Mouse (Mus musculus) G1E (cell line): ENCODE results near the gene Klf13. TPM values are rescaled to one million over a fixed set of nuclear protein-coding genes. Genes with fewer than 3 reads are reported as not detected.

Experiments
- ATAC-seq: 2 replicates; pipeline ENCODE4 v1.8.0; 2016; ENCODE audit warnings: mild to moderate bottlenecking; ENCODE audit not compliant: insufficient number of reproducible peaks, poor library complexity, low FRiP score, severe bottlenecking; ENCODE audit errors: extremely low read depth
- DNase-seq: peaks from one replicate; pipeline ENCODE4 v3.0.0; 2012; ENCODE audit warnings: low spot score
- H3K27me3 ChIP-seq: 2 replicates; pipeline ENCODE4 v1.6.1; 2012; ENCODE audit warnings: mild to moderate bottlenecking, low read length, inconsistent platforms; ENCODE audit not compliant: insufficient read depth
- H3K36me3 ChIP-seq: replicated peaks from 2 replicates; pipeline ENCODE3; 2012; ENCODE audit warnings: mild to moderate bottlenecking, inconsistent platforms
- H3K4me1 ChIP-seq: 2 replicates; pipeline ENCODE4 v1.6.1; 2012; ENCODE audit warnings: low read depth, low read length, inconsistent platforms, mixed read lengths; ENCODE audit not compliant: insufficient read depth
- H3K4me3 ChIP-seq: 2 replicates; pipeline ENCODE4 v1.5.1; 2012; ENCODE audit warnings: low read depth, mild to moderate bottlenecking, inconsistent platforms, low read length, moderate library complexity, mixed read lengths
- H3K9me3 ChIP-seq: replicated peaks from 2 replicates; pipeline ENCODE4 v1.6.1; 2012; ENCODE audit warnings: inconsistent platforms
- CTCF ChIP-seq: IDR thresholded peaks from 2 replicates; pipeline ENCODE4 v1.5.1; 2012; ENCODE audit warnings: low read depth, low read length, inconsistent platforms, mixed read lengths
- GATA1 ChIP-seq: IDR thresholded peaks from 2 replicates; pipeline ENCODE4 v1.6.1; 2012; ENCODE audit warnings: borderline replicate concordance, low read length, inconsistent platforms, mixed read lengths
- GATA2 ChIP-seq: IDR thresholded peaks from 2 replicates; pipeline ENCODE4 v1.6.1; 2012; ENCODE audit warnings: low read depth, low read length, inconsistent platforms, borderline replicate concordance
- POLR2AphosphoS5 ChIP-seq: IDR thresholded peaks from 2 replicates; pipeline ENCODE4 v1.6.1; 2012; ENCODE audit warnings: low read depth, low read length, inconsistent platforms; ENCODE audit not compliant: insufficient replicate concordance
- TAL1 ChIP-seq: conservative IDR thresholded peaks from 2 replicates; pipeline ENCODE4 v1.6.1; 2012; ENCODE audit warnings: low read depth, low read length, inconsistent platforms, mixed read lengths
- polyA plus RNA-seq: library from polyadenylated mRNA; stranded (reverse); fragments of >175 nt; gene quantifications from 2 replicates; pipeline ENCODE4 v1.2.3, GENCODE M21; 2012
- total RNA-seq, 2 experiments: library from RNA; stranded (forward) in 1 of 2; stranded (reverse) in 1 of 2; fragments of 200-1000 nt in 1 of 2; fragments of >200 nt in 1 of 2; fragmentation: Nextera tagmentation in 1 of 2; gene quantifications; 2 replicates each; pipeline ENCODE4 v1.2.3; 2014 to 2017

The Klf13 gene
- total and polyA plus RNA-seq, 3 experiments: 14.6 to 89.5 (median 68.1) TPM

GRCm38 (mm10) chr7:63905190-63905589 lies 33.5 kb downstream of the Klf13 start:
- Histone ChIP-seq H3K4me1 (peaks cover 91% of the 10 kb centered on the region), H3K4me3 (no peak overlapping the region; the same call in 1 of the 2 replicates), H3K27me3 (no peaks in the 10 kb centered on the region; the same call in 1 of the 2 replicates), H3K9me3 (no peaks in the 10 kb centered on the region), H3K36me3 (peaks cover 66% of the 10 kb centered on the region)
- DNase-seq (no peak), ATAC-seq (no peak)
- TF ChIP-seq POLR2AphosphoS5: no peak
- no peak for TF ChIP-seq GATA2
- TF ChIP-seq CTCF: no peak
- no peak for TF ChIP-seq TAL1
- no peak for TF ChIP-seq GATA1

GRCm38 (mm10) chr7:63903635-63904380 lies 34.9 kb downstream of the Klf13 start:
- H3K9me3 ChIP-seq: no peaks in the 10 kb centered on the region
- H3K4me1 ChIP-seq: peaks cover 90% of the 10 kb centered on the region
- H3K27me3 ChIP-seq: no peaks in the 10 kb centered on the region; the same call in 1 of the 2 replicates
- ATAC-seq (no peak), DNase-seq (no peak)
- TF ChIP-seq GATA2: no peak
- H3K4me3 ChIP-seq: no peak overlapping the region
- peaks cover 75% of the 10 kb centered on the region for H3K36me3 ChIP-seq

DNA sequence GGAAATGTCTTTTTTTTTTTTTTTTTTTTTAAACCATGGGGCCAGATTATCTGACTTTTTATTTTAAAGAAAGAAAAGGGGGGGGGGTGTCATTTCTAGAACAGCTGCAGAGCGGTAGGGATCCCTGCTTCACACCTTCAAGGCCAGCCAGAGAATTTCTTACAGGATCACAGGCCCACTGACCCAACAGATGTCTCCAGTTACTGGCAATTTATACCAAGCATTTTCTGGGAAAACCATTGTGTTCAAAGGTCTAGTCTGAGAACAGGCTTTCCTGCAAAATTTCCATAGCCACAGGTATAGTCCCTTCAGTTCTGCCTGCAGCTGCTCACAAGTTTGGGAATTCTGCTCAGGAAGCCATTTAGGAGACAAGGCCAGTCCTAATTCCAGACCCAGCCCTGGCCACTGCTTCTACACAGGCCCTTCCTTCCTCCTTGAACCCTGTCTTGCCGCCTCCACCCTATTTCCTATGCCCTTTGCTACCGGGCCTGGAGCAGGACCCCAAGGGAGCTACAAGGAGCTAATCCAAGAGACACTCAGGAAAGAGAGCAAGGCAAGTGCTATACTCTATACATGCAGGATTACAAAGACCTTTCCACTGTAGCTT lies 36.0 kb downstream of the Klf13 start:
- H3K36me3 ChIP-seq: peaks cover 73% of the 10 kb centered on the region
- H3K9me3 ChIP-seq: no peaks in the 10 kb centered on the region
- peaks cover 89% of the 10 kb centered on the region for H3K4me1 ChIP-seq
- H3K4me3 ChIP-seq: no peak overlapping the region
- H3K27me3 ChIP-seq: peaks cover 4% of the 10 kb centered on the region; the same call in 1 of the 2 replicates
- no peak for DNase-seq
- TF ChIP-seq POLR2AphosphoS5 (no peak), CTCF (no peak), GATA1 (no peak), GATA2 (no peak), TAL1 (no peak)
- ATAC-seq: no peak

DNA sequence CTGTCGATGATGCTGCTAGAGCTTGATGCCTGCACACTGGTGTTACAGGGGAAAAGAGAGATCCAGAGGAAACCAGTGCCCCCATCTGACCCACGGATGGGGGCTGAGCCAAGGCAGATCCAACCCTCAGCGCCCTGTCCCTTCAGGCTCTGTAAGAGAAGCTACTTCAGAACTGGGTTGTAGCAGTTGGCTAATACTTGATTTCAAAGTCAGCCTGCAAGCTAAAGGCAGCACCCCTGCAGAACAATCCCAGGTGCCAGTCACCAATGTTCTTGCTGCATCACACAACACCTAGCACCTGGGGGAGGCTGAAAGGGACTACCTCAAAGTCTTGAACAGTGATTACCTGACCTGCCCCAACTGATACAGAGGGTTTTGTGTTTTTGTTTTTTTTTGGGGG lies 36.8 kb downstream of the Klf13 start:
- H3K9me3 ChIP-seq: no peaks in the 10 kb centered on the region
- peaks cover 90% of the 10 kb centered on the region for H3K4me1 ChIP-seq
- peaks cover 65% of the 10 kb centered on the region for H3K36me3 ChIP-seq
- no peak overlapping the region for H3K4me3 ChIP-seq
- ATAC-seq: no peak
- DNase-seq: no peak
- H3K27me3 ChIP-seq: peaks cover 4% of the 10 kb centered on the region; the same call in 1 of the 2 replicates
- TF ChIP-seq CTCF: no peak
- no peak for TF ChIP-seq TAL1

- peaks cover 63% of the 10 kb centered on the region for H3K36me3 ChIP-seq
- no peak for ATAC-seq
- no peaks in the 10 kb centered on the region for H3K9me3 ChIP-seq
- DNase-seq: no peak
- H3K4me3 ChIP-seq: no peak overlapping the region
- peaks cover 4% of the 10 kb centered on the region; the same call in 1 of the 2 replicates for H3K27me3 ChIP-seq
- peaks cover 93% of the 10 kb centered on the region for H3K4me1 ChIP-seq
- TF ChIP-seq CTCF: no peak
- no peak for TF ChIP-seq TAL1
- no peak for TF ChIP-seq GATA1
- no peak for TF ChIP-seq POLR2AphosphoS5
- TF ChIP-seq GATA2: no peak
These were observed 37.4 kb downstream of the Klf13 start for GRCm38 (mm10) chr7:63901346-63901745.

- Histone ChIP-seq H3K4me1 (peaks cover 93% of the 10 kb centered on the region), H3K4me3 (no peak overlapping the region), H3K9me3 (no peaks in the 10 kb centered on the region), H3K36me3 (peaks cover 62% of the 10 kb centered on the region), H3K27me3 (peaks cover 4% of the 10 kb centered on the region; the same call in 1 of the 2 replicates)
- no peak for TF ChIP-seq GATA1
- TF ChIP-seq TAL1: no peak
- TF ChIP-seq POLR2AphosphoS5: no peak
- TF ChIP-seq CTCF: no peak
- TF ChIP-seq GATA2: no peak
- no peak for DNase-seq
- no peak for ATAC-seq
These were observed 38.3 kb downstream of the Klf13 start for GRCm38 (mm10) chr7:63900411-63900810.
